Mouse (Mus musculus) heart, embryonic 13.5 days (tissue): ENCODE measurements around the gene Vwa8. TPM values are rescaled to one million over a fixed set of nuclear protein-coding genes. Genes with fewer than 3 reads are reported as not detected.

Experiments used
- ATAC-seq: fragments of 200-750 bp; cut with Nextera tagmentation; 2 replicates; pipeline ENCODE4 v1.8.0; 2017; ENCODE audit warnings: moderate TSS enrichment; ENCODE audit not compliant: insufficient number of reproducible peaks, low FRiP score, low TSS enrichment; ENCODE audit errors: extremely low read depth
- H3K27ac ChIP-seq: fragments of 300-500 bp; sonication (generic); replicated peaks from 2 replicates; pipeline ENCODE4 v1.5.1; 2015; ENCODE audit warnings: moderate library complexity, mild to moderate bottlenecking, inconsistent platforms
- H3K27me3 ChIP-seq: fragments of 300-500 bp; sonication (generic); replicated peaks from 2 replicates; pipeline ENCODE4 v1.6.1; 2015; ENCODE audit warnings: mild to moderate bottlenecking, inconsistent platforms
- H3K36me3 ChIP-seq: fragments of 300-500 bp; sonication (generic); 2 replicates; pipeline ENCODE4 v1.6.1; 2015; ENCODE audit warnings: mild to moderate bottlenecking, inconsistent platforms
- H3K4me1 ChIP-seq: fragments of 300-500 bp; sonication (generic); 2 replicates; pipeline ENCODE4 v1.6.1; 2015; ENCODE audit warnings: inconsistent platforms
- H3K4me2 ChIP-seq: fragments of 300-500 bp; sonication (generic); 2 replicates; pipeline ENCODE4 v1.6.1; 2015; ENCODE audit warnings: inconsistent platforms, mild to moderate bottlenecking, moderate library complexity
- H3K4me3 ChIP-seq: fragments of 300-500 bp; sonication (generic); 2 replicates; pipeline ENCODE4 v1.5.1; 2015; ENCODE audit warnings: moderate library complexity, mild to moderate bottlenecking, inconsistent platforms
- H3K9ac ChIP-seq: fragments of 300-500 bp; sonication (generic); 2 replicates; pipeline ENCODE4 v1.6.1; 2015; ENCODE audit warnings: inconsistent platforms, mild to moderate bottlenecking, moderate library complexity
- H3K9me3 ChIP-seq: fragments of 300-500 bp; sonication (generic); 2 replicates; pipeline ENCODE4 v1.6.1; 2016; ENCODE audit warnings: inconsistent platforms
- WGBS: fragments of 180-500 bp; shearing (Covaris S2); methylation state at CpG from one replicate; pipeline ENCODE4 v1.1.7; 2015; ENCODE audit warnings: mixed read lengths; 5-methylcytosine and 5-hydroxymethylcytosine counted together
- polyA plus RNA-seq: library from polyadenylated mRNA; unstranded; fragments of >200 nt; fragmentation: Nextera tagmentation; extraction: Ambion mirVana; gene quantifications from 2 replicates; pipeline ENCODE4 v1.2.1, GENCODE M21; 2015

The Vwa8 gene
- polyA plus RNA-seq, 1 experiment from 2014 or later: 14.9 TPM

DNA sequence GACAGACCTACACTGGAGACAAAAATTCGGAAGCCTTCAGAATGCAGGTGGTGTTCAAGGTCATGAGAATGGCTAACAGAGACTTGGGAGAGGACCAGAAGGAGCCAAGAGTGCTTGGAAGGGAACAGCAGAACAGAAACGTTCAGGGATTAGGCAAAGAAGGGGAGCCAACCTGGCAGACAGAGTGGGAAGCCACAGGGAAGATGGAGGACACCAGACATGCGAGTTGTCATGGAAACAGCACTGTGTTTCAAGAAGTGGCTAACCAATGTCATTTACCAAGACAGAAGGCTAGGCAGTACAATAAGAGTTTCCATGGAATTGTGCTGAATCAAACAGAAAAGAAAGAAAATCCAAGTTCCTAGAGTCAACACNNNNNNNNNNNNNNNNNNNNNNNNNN is 395.7 kb downstream of the Vwa8 start:
- Histone ChIP-seq H3K4me3 (no peak overlapping the region), H3K4me2 (no peak overlapping the region), H3K27me3 (peaks cover 18% of the 10 kb centered on the region), H3K9me3 (0 out of 2 replicates have a peak, but pooled peaks cover 4% of the 10 kb centered on the region), H3K4me1 (peaks cover 26% of the 10 kb centered on the region), H3K9ac (no peak overlapping the region), H3K27ac (no peak overlapping the region), H3K36me3 (no peaks in the 10 kb centered on the region)
- WGBS: 62% methylated on average over 3 of the region's 3 CpGs
- no peak for ATAC-seq

DNA sequence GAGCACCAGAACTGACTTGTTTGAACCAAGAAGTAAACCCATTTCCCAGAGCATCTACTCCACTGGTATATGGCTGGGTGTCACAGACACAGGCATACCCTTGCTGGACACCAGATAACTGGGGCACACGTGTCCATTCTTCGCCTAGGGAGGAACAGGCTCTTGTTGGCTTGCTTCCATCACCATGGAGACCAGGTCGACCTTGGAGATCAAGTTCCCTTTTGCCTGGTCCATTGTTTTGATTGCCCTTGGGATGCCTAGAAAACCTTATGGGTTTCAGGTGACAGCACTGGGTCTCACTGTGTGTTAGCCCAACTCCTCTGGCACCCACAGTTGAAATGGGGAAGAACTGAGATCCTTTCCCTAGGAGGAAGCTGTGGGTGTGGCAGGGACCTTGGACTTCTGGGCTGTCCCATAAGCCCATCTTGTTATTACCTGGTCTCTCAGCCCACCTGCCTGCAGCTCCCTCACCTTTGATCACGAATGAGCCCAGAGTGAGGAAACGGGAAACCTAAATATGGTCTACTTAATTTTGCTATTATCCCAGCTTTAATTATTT is 403.0 kb downstream of the Vwa8 start:
- Histone ChIP-seq H3K4me2 (no peak overlapping the region), H3K36me3 (no peaks in the 10 kb centered on the region), H3K27me3 (peaks cover 34% of the 10 kb centered on the region), H3K9ac (no peak overlapping the region), H3K9me3 (no peaks in the 10 kb centered on the region), H3K27ac (no peak overlapping the region), H3K4me1 (peaks cover 18% of the 10 kb centered on the region), H3K4me3 (no peak overlapping the region)
- 67% methylated on average over 5 of the region's 5 CpGs for WGBS
- ATAC-seq: no peak

Other genes starting within 250 kb of the Vwa8 start
- 1.2 and 1.5 TPM in 2 replicates for gene Dgkh, start 116.3 kb upstream of the Vwa8 start, polyA plus RNA-seq